Mouse (Mus musculus) C2C12 (cell line): Measurements from ENCODE around the gene Gm4952. TPM values are rescaled to one million over a fixed set of nuclear protein-coding genes. Genes with fewer than 3 reads are reported as not detected.
A peak's percentile ranks its signal among the peaks of the same experiment; 100 is the strongest.

ENCODE experiments used
- H3K27me3 ChIP-seq: one replicate; pipeline ENCODE4 v1.6.1; 2011; ENCODE audit not compliant: control insufficient read depth, insufficient read depth, insufficient read length
- H3K36me3 ChIP-seq: one replicate; pipeline ENCODE4 v1.6.1; 2011; ENCODE audit not compliant: control insufficient read depth, insufficient read depth
- H3K4me3 ChIP-seq: one replicate; pipeline ENCODE4 v1.5.1; 2011; ENCODE audit warnings: mild to moderate bottlenecking, control low read depth; ENCODE audit not compliant: poor library complexity, insufficient read depth, severe bottlenecking
- H3K79me2 ChIP-seq: one replicate; pipeline ENCODE4 v1.6.1; 2011; ENCODE audit not compliant: control insufficient read depth, insufficient read depth
- H3K79me3 ChIP-seq: one replicate; pipeline ENCODE4 v1.6.1; 2011; ENCODE audit warnings: low read depth, control low read depth
- H3ac ChIP-seq: one replicate; pipeline ENCODE3; 2011; ENCODE audit warnings: low read depth; ENCODE audit not compliant: control insufficient read depth, insufficient read length
- CEBPB ChIP-seq: IDR thresholded peaks from one replicate; pipeline ENCODE4 v1.6.1; 2011; ENCODE audit warnings: low read depth, mild to moderate bottlenecking, control low read depth, moderate library complexity
- CTCF ChIP-seq: IDR thresholded peaks from one replicate; pipeline ENCODE4 v1.5.1; 2011; ENCODE audit not compliant: control insufficient read depth, insufficient read depth, insufficient read length
- FOSL1 ChIP-seq: IDR thresholded peaks from one replicate; pipeline ENCODE4 v1.8.0; 2011; ENCODE audit warnings: mild to moderate bottlenecking, low read length; ENCODE audit not compliant: poor library complexity, insufficient read depth, severe bottlenecking
- MAX ChIP-seq: IDR thresholded peaks from one replicate; pipeline ENCODE4 v1.6.1; 2011; ENCODE audit warnings: mild to moderate bottlenecking, control low read depth
- MYOD1 ChIP-seq: IDR thresholded peaks from one replicate; pipeline ENCODE4 v1.6.1; 2011; ENCODE audit warnings: low read depth; ENCODE audit not compliant: control insufficient read depth, insufficient read length
- MYOG ChIP-seq: IDR thresholded peaks from one replicate; pipeline ENCODE4 v1.6.1; 2011; ENCODE audit not compliant: control insufficient read depth, insufficient read length; ENCODE audit errors: extremely low read depth
- USF1 ChIP-seq: IDR thresholded peaks from one replicate; pipeline ENCODE4 v1.6.1; 2011; ENCODE audit warnings: low read depth, mild to moderate bottlenecking, control low read depth, moderate library complexity
- polyA plus RNA-seq: library from polyadenylated mRNA; unstranded; fragments of >200 nt; fragmentation: generic; extraction: Trizol; gene quantifications from one replicate; pipeline ENCODE4 v1.2.1, GENCODE M21; 2012; ENCODE audit warnings: missing spikeins

Gene Gm4952
- polyA plus RNA-seq, 1 experiment, result not detected

DNA sequence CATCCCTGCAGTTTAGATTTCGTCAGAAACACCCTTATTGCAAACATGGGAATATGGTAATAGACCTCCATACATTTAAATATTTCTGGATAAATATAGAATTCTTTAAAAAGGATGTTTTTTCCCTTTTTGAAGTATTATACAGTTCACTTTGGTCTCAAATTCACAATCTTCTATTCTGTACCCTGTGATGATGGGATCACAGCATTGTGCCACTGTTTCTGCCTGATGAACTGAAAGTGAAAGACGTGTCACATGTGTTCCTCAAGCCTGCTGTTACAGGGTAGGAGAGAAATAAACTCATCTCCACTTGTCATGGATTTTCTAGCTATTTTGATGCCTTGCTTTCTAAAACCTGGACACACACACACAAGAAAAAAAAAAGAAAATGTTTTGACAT is 28.9 kb upstream of the Gm4952 start:
- peaks cover 8% of the 10 kb centered on the region for H3K79me3 ChIP-seq
- TF ChIP-seq CEBPB (no peak), CTCF (no peak), MYOG (no peak)
- H3K4me3 ChIP-seq, result no peak overlapping the region

DNA sequence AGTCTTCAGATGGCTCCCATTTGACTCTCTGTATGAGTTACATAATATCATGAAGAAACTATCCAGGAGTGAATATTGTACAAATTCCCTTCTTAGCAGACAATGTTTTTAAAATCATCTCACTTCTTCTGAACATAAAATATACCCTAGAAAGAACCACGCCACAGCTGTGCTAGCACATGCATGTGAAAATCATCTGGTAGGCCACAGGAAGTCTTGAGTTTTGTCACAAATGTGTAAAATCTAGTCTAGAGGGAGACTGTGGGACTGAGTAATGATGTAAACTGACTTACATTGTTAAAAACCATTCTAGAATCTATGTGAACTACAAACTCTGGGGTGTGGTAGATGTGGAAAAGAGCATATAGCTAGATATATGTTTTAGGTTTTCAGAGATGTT is 28.1 kb upstream of the Gm4952 start:
- Histone ChIP-seq H3K79me3 (peaks cover 17% of the 10 kb centered on the region), H3ac (no peak overlapping the region), H3K4me3 (no peak overlapping the region), H3K36me3 (peaks cover 10% of the 10 kb centered on the region), H3K27me3 (no peaks in the 10 kb centered on the region), H3K79me2 (peaks cover 32% of the 10 kb centered on the region)
- no peak for TF ChIP-seq FOSL1
- no peak for TF ChIP-seq CEBPB
- TF ChIP-seq MYOG, result no peak
- TF ChIP-seq MYOD1, result no peak
- TF ChIP-seq USF1, result no peak
- TF ChIP-seq CTCF, result no peak
- no peak for TF ChIP-seq MAX

More for the DNA sequence above, 28.9 kb upstream of the Gm4952 start:
- Histone ChIP-seq H3ac (no peak overlapping the region), H3K79me2 (peaks cover 24% of the 10 kb centered on the region), H3K36me3 (peaks cover 4% of the 10 kb centered on the region), H3K27me3 (no peaks in the 10 kb centered on the region)

DNA sequence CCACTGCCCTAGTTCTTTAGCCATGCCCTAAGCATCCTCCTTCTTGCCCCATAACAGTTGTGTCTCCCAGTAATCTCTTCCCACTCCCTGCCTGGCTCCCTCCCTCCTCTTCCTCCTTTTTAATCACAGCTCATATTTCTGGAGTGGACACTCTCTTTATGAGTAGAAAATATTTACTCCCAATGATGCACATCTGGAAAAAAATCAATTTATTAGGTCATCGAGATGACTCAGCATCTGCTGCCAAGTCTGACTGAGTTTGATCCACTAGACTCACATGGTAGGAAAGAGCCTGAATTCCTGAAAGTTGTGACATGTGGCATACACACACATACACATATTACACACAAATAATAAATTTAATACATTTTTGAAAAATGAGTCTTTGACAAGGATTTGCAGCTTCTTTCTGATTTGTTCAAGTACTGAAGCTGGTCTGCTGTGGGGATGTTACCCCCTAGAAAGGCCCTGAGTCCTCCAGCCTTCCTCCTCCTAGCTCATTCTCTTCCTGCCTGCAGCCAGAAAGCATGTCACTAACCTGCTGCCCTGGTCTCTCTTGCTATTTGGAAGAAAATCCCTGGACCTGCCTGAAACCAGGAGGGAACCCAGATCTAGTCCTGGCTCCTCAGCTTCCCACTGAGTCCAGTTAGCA is 27.0 kb upstream of the Gm4952 start:
- H3K4me3 ChIP-seq, result no peak overlapping the region
- H3K79me2 ChIP-seq, result peaks cover 42% of the 10 kb centered on the region
- H3K36me3 ChIP-seq, result peaks cover 21% of the 10 kb centered on the region
- H3ac ChIP-seq, result no peak overlapping the region
- H3K79me3 ChIP-seq, result peaks cover 27% of the 10 kb centered on the region
- TF ChIP-seq MAX, result no peak
- no peaks in the 10 kb centered on the region for H3K27me3 ChIP-seq

DNA sequence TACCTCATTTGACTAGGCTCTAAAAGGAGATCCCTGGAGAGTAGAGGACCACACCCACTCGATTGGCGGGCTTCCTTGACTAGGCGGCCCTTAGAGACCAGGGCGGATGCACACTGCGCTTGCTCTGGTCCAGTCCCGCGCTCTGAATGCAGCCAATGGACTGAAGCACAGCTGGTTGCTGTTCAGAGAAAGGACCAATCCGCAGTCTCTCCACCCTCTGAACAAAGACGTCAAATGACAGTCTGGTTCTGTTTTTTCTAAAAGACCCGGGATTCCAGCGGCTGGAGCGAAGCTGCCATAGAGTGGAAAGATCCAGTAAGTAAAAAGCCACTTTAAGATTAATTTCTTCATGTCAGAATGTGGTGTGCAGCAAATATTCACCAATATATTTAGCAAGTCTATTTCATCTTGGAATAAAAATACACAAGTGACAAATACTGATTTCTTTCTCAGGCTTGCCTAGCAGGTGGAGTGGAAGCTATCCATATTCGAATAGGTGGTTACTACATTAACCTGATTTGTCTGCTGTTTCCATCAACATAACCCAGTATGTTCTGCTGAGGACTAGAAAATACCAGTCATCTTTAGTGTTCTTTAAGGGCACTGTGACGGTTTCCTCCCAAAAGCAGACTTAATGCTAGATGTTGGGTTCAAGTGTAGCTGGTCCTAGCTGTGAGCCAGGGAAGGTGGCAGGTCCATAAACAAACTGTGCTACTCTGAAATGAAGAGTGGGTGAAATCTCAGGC is 26.3 kb upstream of the Gm4952 start:
- H3K79me2 ChIP-seq, result peaks cover 49% of the 10 kb centered on the region
- H3K4me3 ChIP-seq, result peak overlapping the region; percentile 50
- H3K79me3 ChIP-seq, result peaks cover 34% of the 10 kb centered on the region
- no peaks in the 10 kb centered on the region for H3K27me3 ChIP-seq
- peaks cover 28% of the 10 kb centered on the region for H3K36me3 ChIP-seq
- TF ChIP-seq CEBPB (no peak), MYOG (no peak), USF1 (no peak), MAX (peak; percentile 22), FOSL1 (no peak), MYOD1 (peak; percentile 49), CTCF (no peak)
- H3ac ChIP-seq, result peak overlapping the region; percentile 80

DNA sequence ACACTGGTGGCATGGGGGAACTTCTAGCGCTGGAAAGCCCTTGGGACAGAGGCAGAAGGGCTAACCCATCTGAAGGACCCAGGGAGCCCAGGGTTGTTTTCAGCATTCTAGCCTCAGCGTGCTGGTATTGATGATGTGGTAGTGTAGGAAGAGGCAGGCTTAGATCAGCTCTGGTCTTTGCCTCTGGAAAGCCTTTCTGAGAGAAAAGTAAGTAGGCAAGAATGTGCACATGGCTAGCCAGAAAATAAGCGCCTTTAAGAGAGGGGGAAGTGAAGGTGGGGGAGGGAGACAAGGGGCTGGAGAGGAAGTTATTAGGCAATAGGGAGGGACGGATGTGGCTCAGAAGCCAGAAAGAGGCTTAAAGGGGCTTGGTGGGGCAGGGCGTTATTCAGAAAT is 25.8 kb upstream of the Gm4952 start:
- TF ChIP-seq CEBPB, result peak; percentile 92
- TF ChIP-seq USF1, result no peak
- no peak for TF ChIP-seq MAX
- Histone ChIP-seq H3K36me3 (peaks cover 34% of the 10 kb centered on the region), H3K79me2 (peaks cover 55% of the 10 kb centered on the region), H3K79me3 (peaks cover 40% of the 10 kb centered on the region), H3K27me3 (no peaks in the 10 kb centered on the region), H3K4me3 (peak overlapping the region; percentile 50), H3ac (peak overlapping the region; percentile 80)

DNA sequence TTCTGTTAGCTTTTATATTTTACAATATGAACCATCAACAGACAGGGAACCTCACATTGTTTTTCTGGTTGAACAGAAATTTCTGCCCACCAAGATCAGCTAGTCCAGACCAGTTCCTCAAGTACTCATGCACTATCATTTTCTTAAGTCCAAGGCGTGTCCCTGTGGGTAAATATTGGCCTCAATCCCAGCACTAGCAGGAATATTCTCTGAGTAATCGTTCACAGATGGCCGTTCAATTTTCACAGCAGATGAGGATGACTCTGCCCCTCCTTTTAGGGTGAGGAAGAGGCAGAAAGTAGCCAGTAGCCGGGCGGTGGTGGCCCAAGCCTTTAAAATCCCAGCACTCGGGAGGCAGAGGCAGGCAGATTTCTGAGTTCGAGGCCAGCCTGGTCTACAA is 24.7 kb upstream of the Gm4952 start:
- H3K4me3 ChIP-seq, result peak overlapping the region; percentile 50
- no peaks in the 10 kb centered on the region for H3K27me3 ChIP-seq
- peaks cover 43% of the 10 kb centered on the region for H3K36me3 ChIP-seq
- peaks cover 66% of the 10 kb centered on the region for H3K79me2 ChIP-seq
- TF ChIP-seq MYOG (no peak), FOSL1 (no peak), MAX (peak; percentile 54)
- H3K79me3 ChIP-seq, result peaks cover 50% of the 10 kb centered on the region
- H3ac ChIP-seq, result no peak overlapping the region
